Mouse (Mus musculus) forebrain, embryonic 14.5 days (tissue): ENCODE data around the gene Phkg1. TPM values are rescaled to one million over a fixed set of nuclear protein-coding genes. Genes with fewer than 3 reads are reported as not detected.
"Not testable (repeated sequence)": the region's sequence is repeated elsewhere in the genome, so short reads cannot be mapped to it uniquely, and the experiment has no call there.

Experiments used
- ATAC-seq: fragments of 200-750 bp; cut with Nextera tagmentation; 2 replicates; pipeline ENCODE4 v1.8.0; 2017; ENCODE audit warnings: mild to moderate bottlenecking, moderate library complexity
- DNase-seq: peaks from one replicate; pipeline ENCODE4 v3.0.0-alpha.2; 2015; ENCODE audit warnings: low spot score
- H3K27ac ChIP-seq: fragments of 300-500 bp; sonication (generic); 2 replicates; pipeline ENCODE4 v1.5.1; 2014; ENCODE audit warnings: low read depth, mild to moderate bottlenecking, control low read depth, low read length, moderate library complexity
- H3K27me3 ChIP-seq: fragments of 300-500 bp; sonication (generic); replicated peaks from 2 replicates; pipeline ENCODE4 v1.6.1; 2014; ENCODE audit warnings: low read length, control low read depth, mixed read lengths; ENCODE audit not compliant: control insufficient read depth, insufficient read depth
- H3K36me3 ChIP-seq: fragments of 300-500 bp; sonication (generic); 2 replicates; pipeline ENCODE4 v1.6.1; 2014; ENCODE audit warnings: low read length, control low read depth; ENCODE audit not compliant: control insufficient read depth, insufficient read depth
- H3K4me1 ChIP-seq: fragments of 300-500 bp; sonication (generic); 2 replicates; pipeline ENCODE4 v1.6.1; 2014; ENCODE audit warnings: antibody characterized with exemption, low read length, control low read depth; ENCODE audit not compliant: control insufficient read depth, insufficient read depth
- H3K4me2 ChIP-seq: fragments of 300-500 bp; sonication (generic); 2 replicates; pipeline ENCODE4 v1.6.1; 2014; ENCODE audit warnings: mild to moderate bottlenecking, control low read depth, low read length
- H3K4me3 ChIP-seq: fragments of 300-500 bp; sonication (generic); 2 replicates; pipeline ENCODE4 v1.5.1; 2014; ENCODE audit warnings: low read depth, low read length, control low read depth
- H3K9ac ChIP-seq: fragments of 300-500 bp; sonication (generic); 2 replicates; pipeline ENCODE4 v1.6.1; 2014; ENCODE audit warnings: mild to moderate bottlenecking, low read length, control low read depth, moderate library complexity
- H3K9me3 ChIP-seq: fragments of 300-500 bp; sonication (generic); replicated peaks from 2 replicates; pipeline ENCODE4 v1.6.1; 2016; ENCODE audit warnings: low read length, control low read depth, mixed read lengths; ENCODE audit not compliant: control insufficient read depth
- WGBS: fragments of 180-500 bp; shearing (Covaris S2); extraction: QIAGEN DNeasy Blood & Tissue Kit; methylation state at CpG from one replicate; pipeline ENCODE4 v1.1.7; 2014; 5-methylcytosine and 5-hydroxymethylcytosine counted together
- polyA plus RNA-seq: library from polyadenylated mRNA; unstranded; fragments of >200 nt; fragmentation: Nextera tagmentation; extraction: Ambion mirVana; gene quantifications from 2 replicates; pipeline ENCODE4 v1.2.1, GENCODE M21; 2014

Phkg1 gene
- 0.09 and 0.11 TPM in 2 replicates for polyA plus RNA-seq

DNA sequence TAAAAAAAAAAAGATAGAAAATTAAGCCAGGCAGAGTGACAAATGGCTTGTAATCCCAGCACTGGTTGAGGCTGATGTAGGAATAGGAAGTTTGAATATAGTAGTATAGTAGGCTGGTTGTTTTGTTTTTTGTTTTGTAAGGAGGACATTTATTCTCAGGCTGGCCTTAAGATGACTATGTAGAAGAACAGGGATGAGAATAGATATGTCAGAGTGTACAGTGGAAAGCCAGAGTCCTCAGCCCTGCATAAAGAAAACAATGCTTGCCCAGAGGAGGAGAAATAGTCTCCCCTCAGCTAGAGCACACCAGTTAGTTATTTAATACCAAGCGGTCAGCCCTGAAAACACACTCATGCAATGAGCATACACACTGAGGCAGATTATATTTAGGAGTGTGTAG is at the start of gene Phkg1:
Gene Phkg1, minus strand, starts transcription at position 101 of the 400 bp plus-strand sequence.
- DNase-seq (no peak), ATAC-seq (no peak)
- Histone ChIP-seq H3K9me3 (no peaks in the 10 kb centered on the region), H3K9ac (no peak within 1 kb of the TSS), H3K36me3 (peaks cover 12% of the 10 kb centered on the region; the same call in 1 of the 2 replicates), H3K4me1 (no peaks in the 10 kb centered on the region), H3K4me2 (no peak within 1 kb of the TSS), H3K27ac (no peak within 1 kb of the TSS), H3K27me3 (no peaks in the 10 kb centered on the region), H3K4me3 (no peak within 1 kb of the TSS)
- WGBS: 94% methylated on average over 1 of the region's 1 CpGs

DNA sequence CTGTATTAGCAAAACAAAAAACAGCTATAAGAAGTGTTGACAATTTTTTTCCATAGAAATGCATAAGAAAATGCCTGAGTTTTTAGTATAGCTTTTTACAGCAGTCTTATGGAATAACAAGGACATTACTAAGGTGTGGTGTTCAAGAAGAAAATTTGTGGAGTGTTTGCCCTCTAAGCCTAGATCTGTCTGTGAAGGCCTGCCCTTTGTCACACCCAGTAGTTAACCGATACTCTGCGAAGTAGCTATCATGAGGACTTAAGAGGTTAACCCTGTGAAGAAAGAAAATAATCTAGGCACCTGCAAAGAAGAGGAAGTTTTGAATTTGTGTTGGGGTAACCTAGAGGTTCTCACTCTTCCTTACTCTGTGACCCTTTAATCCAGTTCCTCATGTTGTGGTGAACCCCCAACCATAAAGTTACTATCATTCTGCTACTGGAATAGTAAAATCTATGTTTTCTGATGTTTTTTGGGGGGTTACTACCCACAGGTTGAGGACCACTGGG is 49.2 kb upstream of the Phkg1 start:
- H3K9me3 ChIP-seq: no peaks in the 10 kb centered on the region
- H3K27ac ChIP-seq: no peak overlapping the region
- H3K9ac ChIP-seq: no peak overlapping the region
- H3K27me3 ChIP-seq: no peaks in the 10 kb centered on the region
- H3K4me2 ChIP-seq: no peak overlapping the region
- 94% methylated on average over 2 of the region's 2 CpGs for WGBS
- ATAC-seq (no peak), DNase-seq (no peak)
- 0 out of 2 replicates have a peak, but pooled peaks cover 6% of the 10 kb centered on the region for H3K36me3 ChIP-seq
- H3K4me1 ChIP-seq: 0 out of 2 replicates have a peak, but pooled peaks cover 6% of the 10 kb centered on the region
- no peak overlapping the region for H3K4me3 ChIP-seq

DNA sequence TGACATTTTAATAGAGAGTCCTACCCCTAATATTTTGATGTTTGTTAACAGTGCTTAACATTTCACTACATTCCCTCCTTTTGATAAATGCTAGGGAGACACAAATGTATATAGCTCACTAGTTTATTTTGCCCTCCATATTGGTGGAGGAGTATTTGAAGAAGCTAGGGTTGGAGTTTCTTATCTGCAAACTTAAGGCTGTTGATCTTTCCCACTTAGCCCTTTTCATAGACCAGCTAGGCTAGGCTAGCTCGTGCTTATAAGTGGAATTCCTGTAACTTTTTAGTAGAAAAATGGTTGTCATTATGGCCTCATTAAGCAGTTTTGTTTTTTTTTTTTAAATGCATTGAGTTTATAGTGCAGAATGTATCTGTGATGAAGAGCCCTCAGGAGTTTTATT is 45.1 kb upstream of the Phkg1 start:
- H3K4me3 ChIP-seq: no peak overlapping the region
- H3K9me3 ChIP-seq: no peaks in the 10 kb centered on the region
- 85% methylated on average over 1 of the region's 1 CpGs for WGBS
- ATAC-seq (no peak), DNase-seq (no peak)
- H3K27me3 ChIP-seq: no peaks in the 10 kb centered on the region
- H3K4me1 ChIP-seq: 0 out of 2 replicates have a peak, but pooled peaks cover 6% of the 10 kb centered on the region
- no peak overlapping the region for H3K9ac ChIP-seq
- no peak overlapping the region for H3K27ac ChIP-seq
- 0 out of 2 replicates have a peak, but pooled peaks cover 6% of the 10 kb centered on the region for H3K36me3 ChIP-seq
- no peak overlapping the region for H3K4me2 ChIP-seq

DNA sequence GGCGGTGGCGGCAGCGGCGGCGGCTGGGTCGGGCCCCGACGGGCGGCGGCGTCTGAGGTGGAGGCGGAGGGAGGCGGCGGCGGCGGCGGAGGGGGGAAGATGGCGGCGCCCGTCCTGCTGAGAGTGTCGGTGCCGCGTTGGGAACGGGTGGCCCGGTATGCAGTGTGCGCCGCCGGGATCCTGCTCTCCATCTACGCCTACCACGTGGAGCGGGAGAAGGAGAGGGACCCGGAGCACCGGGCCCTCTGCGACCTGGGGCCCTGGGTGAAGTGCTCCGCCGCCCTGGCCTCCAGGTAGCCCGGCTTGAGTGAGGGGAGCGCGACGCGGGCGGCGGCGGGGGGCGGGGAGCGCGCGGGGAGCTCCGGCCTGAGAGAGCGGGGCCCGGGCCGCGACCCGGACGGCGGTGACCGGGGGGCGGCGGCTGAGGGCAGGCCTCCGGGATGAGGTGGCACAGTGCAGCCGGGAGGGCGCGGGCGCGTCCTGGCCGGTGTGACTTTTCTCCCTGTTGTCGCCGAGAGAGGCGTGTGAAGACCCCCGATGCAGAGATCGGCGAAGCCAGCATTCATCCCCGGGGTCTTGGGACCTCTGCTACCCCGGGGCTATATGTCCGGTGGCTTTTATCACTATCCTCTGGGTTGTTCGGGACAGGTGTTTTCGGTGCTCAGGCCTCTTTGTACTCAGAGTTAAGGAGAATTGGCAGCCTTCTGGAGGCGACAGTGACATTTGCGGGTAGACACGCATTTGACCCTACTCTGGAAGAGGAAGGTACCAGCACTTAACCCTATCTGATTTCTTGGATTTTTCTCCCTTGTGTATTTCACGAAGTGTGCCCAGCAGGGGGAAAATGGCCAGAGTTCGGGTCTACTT is 44.0 kb upstream of the Phkg1 start:
- Histone ChIP-seq H3K4me2 (peak overlapping the region; percentile 84), H3K4me3 (peak overlapping the region; percentile 82), H3K9ac (peak overlapping the region; percentile 88), H3K27ac (peak overlapping the region; percentile 33; the same call in 1 of the 2 replicates)
- ATAC-seq (peak; percentile 71), DNase-seq (peak; percentile 19)
- H3K4me1 ChIP-seq, H3K9me3 ChIP-seq, H3K36me3 ChIP-seq, H3K27me3 ChIP-seq: not testable (repeated sequence)
- under 1% methylated on average over 40 of the region's 82 CpGs for WGBS

DNA sequence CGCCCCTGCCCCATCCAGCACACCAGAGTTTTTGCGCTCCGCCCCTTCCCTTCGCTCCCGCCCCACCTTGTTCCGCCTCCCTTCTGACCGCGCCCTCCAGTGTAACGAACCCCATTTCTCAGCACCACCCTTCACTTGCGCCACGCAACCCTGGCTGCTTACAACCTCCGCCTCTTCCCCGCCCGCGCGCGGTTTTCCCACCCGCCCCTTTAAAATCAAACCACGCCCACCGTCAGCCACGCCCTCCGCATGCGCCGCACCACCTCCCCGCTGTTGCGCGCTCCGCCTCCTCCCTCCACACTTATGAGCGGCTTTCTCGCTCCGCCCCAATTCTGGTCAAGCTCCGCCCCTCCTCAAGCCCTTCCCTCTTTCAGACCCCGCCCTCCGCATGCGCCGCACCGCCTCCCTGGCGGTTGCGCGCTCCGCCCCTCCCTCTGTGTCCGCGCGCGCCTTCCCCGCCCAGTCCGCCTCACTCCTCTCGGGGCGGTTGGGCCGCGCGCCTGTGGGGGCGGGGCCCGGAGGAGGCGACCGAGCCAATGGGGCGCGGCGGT is 43.2 kb upstream of the Phkg1 start, which contains the start of gene Vkorc1l1:
Gene Vkorc1l1, plus strand, starts transcription at position 476 of the 551 bp plus-strand sequence.
- Histone ChIP-seq H3K4me2 (peak within 1 kb of the TSS; percentile 84), H3K9me3 (no peaks in the 10 kb centered on the region), H3K9ac (peak within 1 kb of the TSS; percentile 88), H3K4me3 (peak within 1 kb of the TSS; percentile 82), H3K27ac (peak within 1 kb of the TSS; percentile 71), H3K27me3 (no peaks in the 10 kb centered on the region), H3K4me1 (0 out of 2 replicates have a peak, but pooled peaks cover 6% of the 10 kb centered on the region), H3K36me3 (0 out of 2 replicates have a peak, but pooled peaks cover 6% of the 10 kb centered on the region)
- peak; percentile 99 for DNase-seq
- WGBS: under 1% methylated on average over 57 of the region's 59 CpGs
- ATAC-seq: peak; percentile 95

DNA sequence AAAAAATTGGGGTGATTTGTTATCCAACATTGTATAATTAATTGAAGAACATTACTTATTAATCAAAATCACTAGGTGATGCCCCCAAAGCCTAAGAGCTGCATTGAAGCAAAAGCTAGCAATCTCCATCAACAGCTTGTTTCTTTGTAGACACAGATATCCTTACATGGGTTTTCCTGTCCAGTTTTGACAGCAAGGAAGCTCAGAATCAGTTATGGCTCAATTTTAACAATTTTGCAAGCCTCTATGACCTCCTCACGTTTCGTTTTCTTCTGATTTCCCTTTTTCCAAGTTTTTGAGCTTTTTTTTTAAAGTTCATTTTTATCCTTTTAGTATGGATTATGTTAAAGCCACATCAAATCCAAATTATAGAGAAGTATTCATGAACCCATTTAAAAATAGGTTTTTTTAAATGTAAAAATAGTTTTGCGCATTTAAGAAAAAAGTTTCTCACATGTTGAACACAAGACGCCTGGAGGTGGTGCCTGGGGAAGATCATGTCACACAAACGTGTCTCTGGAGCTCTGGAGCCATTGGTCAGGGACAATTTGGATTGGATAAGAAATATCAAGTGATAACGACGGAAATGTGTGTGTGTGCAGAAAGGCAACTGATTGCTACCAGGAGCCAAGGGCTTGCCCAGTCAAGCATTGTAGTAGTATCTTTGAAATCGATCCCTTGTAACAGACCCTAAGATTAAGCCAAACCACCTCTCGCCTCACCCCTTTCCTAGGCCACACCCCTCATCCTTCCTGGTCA is 42.6 kb upstream of the Phkg1 start:
- H3K4me2 ChIP-seq: peak overlapping the region; percentile 54
- H3K4me3 ChIP-seq: peak overlapping the region; percentile 82
- no peak overlapping the region for H3K9ac ChIP-seq
- 0 out of 2 replicates have a peak, but pooled peaks cover 6% of the 10 kb centered on the region for H3K4me1 ChIP-seq
- DNase-seq (peak; percentile 4), ATAC-seq (no peak; the same call in 1 of the 2 replicates)
- 9% methylated on average over 9 of the region's 9 CpGs for WGBS
- H3K27ac ChIP-seq: peak overlapping the region; percentile 71
- no peaks in the 10 kb centered on the region for H3K9me3 ChIP-seq
- 0 out of 2 replicates have a peak, but pooled peaks cover 6% of the 10 kb centered on the region for H3K36me3 ChIP-seq
- H3K27me3 ChIP-seq: no peaks in the 10 kb centered on the region

DNA sequence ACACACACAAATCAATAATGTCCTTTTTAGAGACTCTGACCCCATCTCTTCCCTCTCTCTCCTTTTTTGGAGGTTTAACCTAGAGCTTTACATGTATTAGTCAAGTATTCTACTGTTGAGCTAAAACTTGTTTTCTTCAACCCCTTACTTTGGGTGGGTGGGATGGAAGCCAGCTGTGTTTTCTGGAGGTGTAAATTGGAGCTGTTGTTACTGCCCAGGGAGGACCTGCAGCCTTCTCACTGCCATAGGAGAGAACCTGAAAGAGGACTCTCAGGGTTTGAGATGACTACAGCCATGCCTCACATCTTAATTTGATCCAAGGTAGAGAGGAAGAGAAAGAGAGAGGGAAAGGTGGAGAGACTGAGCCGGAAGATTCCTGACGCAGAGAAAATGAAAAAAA is 41.9 kb upstream of the Phkg1 start:
- Histone ChIP-seq H3K27ac (no peak overlapping the region), H3K9ac (no peak overlapping the region), H3K36me3 (0 out of 2 replicates have a peak, but pooled peaks cover 3% of the 10 kb centered on the region), H3K9me3 (no peaks in the 10 kb centered on the region), H3K4me3 (no peak overlapping the region), H3K4me1 (0 out of 2 replicates have a peak, but pooled peaks cover 6% of the 10 kb centered on the region), H3K27me3 (no peaks in the 10 kb centered on the region), H3K4me2 (no peak overlapping the region)
- 78% methylated on average over 2 of the region's 2 CpGs for WGBS
- DNase-seq (no peak), ATAC-seq (no peak)

DNA sequence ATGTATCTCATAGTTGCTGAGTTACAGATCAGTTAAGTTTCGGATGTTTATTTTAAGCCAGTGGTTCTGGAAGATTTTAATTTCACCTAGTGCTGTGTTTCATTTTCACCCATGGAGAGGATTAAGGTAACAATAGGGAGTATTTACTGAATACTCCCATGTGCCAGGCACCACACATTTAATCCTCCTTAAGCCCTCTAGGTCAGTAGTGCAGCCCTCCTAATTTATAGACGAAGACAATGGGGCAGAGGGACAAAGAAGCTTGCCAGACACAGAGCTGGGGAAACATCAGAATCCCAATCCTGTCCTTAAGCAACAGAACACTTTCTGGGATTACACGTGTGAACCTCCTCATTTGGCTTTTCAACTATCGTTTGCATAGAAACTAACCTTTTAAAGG is 38.6 kb upstream of the Phkg1 start:
- Histone ChIP-seq H3K4me2 (no peak overlapping the region), H3K27me3 (no peaks in the 10 kb centered on the region), H3K4me1 (no peaks in the 10 kb centered on the region), H3K36me3 (no peaks in the 10 kb centered on the region), H3K9ac (no peak overlapping the region), H3K9me3 (no peaks in the 10 kb centered on the region), H3K27ac (no peak overlapping the region), H3K4me3 (no peak overlapping the region)
- no peak for ATAC-seq
- WGBS: 6% methylated on average over 4 of the region's 4 CpGs
- DNase-seq: no peak
